Mouse (Mus musculus) left cerebral cortex, adult 11 months (tissue): ENCODE measurements at regions not wholly inside any gene's neighbourhood (a gene's known extent, or its start where the extent isn't known, plus 50 kb on each side); places are given as distances from the start of the nearest gene placed in this dataset.

Experiments
- DNase-seq: peaks from one replicate; pipeline ENCODE4 v3.0.0; 2022; ENCODE audit warnings: low spot score

DNA sequence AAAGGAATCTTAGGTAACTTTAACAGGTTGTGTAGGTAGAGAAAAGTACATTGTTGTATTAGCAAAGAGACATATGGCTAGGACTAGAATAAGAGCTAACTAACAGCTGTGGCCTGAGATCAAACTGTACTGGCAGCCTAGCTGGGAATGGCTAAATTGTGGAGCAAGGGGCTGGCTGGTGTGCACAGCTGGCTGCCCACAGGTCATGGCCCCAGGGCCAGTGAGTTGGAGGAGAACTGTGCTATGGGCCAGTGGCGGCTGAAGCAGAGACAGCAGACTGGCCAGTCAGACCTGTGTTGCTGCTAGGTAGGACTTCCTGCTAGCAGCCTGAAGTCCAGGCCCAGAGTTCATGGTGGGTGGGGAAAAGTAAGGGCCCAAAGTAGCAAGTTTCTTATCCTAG lies 394.6 kb downstream of the Hace1 start:
- no peak for DNase-seq

DNA sequence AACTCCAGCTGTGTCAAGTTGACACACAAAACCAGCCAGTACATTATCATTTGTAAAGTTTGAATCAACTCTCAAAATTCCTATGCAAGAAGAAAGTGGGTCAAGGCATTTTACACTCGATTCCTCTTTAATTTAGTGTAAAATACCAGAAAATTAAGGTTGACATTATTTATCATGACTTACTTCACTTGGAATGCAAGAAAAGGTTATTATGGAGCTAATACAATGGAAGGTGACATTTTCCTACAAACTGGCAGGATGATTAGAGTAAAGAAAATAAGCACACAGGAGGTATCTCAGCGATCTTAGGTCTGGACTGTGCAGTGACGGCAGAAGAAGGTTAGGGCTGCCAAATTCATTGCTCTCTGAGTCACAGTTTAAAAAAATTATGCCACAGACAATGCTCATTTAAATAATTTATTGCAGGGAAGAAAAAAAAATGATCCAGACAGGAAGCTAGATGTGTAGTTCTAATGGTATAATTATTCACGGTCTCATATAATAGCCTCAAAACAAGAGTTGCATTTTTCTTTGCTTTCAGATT lies 405.2 kb downstream of the Hace1 start:
- no peak for DNase-seq

DNA sequence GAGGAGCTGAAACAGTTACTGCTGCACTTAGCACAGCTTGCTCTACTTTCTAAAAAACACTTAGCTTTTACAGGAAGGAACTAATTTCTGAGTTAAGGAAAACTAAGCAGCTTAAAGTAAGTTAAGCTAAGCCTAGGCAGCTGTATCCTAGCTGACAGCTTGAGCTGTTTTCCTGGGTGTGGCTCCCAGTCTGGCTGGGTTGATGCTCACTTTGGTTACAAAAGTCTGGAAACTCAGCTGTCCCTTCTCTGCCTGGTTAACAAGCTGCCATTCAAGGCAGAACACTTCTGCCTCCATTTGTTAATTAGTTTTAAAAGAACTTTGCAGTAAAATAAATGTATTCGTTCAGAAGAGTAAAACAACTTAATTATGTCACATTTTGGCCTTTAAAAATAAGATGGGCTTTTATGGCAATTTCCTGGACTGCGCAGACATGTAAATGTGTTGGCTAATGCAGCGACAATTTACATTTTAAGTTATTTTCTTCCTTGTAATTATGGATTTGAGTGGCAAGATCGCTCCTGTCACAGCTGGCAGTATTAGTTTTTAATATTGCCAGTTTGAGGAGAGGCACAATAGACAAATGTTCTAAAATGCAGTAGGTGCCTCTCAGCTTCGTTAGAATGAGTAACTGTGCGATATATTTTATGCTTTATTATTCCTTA lies 406.2 kb downstream of the Hace1 start:
- DNase-seq, result no peak

DNA sequence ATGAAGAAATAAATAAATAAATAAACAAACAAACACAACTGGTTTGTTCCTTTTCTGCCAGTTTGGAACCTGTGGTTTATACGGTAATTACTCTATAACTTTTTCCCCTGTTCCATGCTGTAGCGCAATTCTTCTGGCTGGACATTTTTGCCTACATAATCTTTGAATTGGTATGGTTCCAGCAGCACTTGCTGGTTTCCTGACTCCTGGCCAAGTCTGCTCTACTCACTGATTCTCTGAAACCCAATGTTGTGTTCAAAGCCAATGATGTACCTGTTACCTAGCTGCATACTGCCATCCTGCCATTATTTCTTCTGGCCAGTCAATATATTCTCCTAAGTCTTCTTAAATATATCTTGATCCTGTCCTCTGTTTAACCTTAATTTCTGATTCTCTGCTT lies 408.7 kb downstream of the Hace1 start:
- no peak for DNase-seq

DNA sequence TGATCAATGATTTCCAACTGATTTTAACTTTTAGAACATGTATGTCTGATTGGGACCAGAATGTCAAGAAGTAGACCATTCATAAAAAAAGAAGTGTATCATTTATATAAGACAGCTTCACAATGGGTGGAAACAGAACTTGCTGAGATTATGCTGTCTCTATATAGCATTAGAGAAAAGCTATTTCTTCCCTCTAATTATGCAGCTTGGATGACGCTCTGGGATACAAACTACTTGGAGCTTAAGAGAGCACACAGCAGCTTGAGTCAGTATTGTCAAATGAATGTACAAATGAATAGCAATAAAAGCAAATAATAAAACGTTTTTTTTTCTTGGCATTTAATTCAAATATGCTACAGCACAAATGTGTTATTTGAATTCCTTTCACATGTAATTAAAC lies 428.7 kb downstream of the Hace1 start:
- no peak for DNase-seq

DNA sequence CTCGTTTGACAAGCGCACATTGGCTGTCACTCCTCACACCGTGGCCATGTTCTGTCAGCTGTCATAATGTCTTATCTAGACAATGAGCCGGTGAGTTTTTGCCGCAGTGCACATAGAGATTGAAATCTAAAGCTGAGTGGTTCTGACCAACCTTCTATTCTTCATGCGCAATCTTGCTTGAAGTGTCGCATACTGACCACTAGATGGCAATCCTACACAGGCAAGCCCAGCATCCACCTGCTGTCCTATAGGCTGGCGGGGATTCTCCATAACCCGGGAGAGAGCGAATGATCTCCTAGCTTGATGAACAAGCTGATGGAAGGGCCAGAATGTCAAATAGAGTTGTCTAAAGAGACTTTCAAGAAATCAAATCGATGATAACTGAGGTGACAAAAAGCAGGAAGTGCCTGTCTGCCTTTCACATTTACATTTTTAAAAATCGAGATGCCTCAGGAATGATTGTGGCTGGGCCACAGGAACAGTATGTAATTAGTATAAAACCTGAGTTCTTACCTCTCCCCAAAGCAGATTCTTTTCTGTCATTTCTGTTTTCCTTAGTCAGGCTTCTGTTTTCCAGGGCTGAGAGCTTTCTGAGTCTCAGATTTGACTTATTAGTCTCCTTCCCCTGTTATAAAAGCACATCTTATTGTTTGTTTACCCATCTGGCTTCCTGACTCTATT lies 434.4 kb downstream of the Hace1 start:
- DNase-seq, result peak; percentile 62

DNA sequence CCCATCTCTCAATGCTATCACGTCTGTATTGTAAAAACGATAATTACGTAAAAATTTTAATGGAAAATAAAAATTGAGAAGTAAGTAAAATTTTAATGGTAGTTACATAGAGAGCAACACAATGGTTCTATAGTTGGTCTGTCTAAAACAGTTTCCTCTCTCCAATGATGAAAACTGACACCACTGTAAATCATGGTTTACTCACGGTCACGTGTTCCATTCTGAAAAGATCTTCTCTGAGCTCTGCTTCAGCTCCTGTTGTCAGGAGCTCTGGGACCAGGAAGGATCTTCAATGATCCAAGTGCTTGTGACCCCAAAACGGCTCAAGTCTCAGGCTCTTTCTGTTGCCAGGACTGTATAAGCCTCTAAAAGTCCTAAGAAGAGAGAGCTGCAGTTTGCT lies 435.0 kb downstream of the Hace1 start:
- DNase-seq, result no peak

DNA sequence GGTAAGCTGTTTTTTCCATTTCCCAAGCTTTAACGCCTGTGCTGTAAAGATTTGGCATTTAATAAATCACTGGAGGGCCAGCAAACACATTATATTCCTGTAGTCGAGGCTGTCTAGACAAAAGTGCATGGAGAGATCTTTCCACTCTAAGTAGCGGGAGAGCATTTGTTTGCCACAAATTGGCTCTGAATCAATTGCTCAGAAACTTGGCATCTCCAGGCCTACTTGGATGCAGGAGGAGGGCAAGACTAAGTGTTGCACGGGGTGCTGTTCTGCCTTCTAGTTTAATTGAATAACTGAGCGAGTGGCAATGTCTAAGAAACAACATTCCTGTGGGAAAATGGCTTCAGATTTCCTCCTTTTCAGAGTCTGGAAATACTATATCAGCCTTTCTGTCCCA lies 438.7 kb downstream of the Hace1 start:
- DNase-seq, result no peak

DNA sequence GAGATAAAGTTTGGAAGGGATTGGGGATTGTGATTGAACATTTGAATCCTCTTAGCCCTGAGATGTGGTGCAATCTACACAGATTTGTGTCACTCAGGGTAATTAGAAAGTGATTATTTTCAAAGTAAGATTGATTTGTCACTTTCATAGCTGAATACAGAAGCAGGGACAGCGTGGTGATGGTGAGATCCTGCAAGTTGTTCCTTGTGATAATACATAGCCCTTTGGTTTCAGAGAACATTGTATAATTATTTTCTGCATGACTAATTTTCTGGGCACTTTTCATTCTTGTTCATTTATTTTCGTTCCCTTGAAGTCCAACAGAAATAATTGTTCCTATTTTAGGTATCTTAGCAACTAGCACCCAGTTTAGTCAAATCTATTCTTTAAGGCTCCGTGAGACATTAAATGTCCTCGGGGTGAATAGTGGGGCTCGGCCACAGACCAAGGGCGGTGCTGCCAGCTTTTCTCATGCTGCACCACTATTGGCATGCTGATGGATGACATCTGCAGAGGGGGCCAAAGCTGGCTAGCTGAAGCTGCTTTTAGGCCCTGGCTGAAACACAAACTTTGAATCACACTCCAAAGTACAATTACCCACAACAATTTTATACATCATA lies 468.0 kb downstream of the Hace1 start:
- DNase-seq, result no peak

DNA sequence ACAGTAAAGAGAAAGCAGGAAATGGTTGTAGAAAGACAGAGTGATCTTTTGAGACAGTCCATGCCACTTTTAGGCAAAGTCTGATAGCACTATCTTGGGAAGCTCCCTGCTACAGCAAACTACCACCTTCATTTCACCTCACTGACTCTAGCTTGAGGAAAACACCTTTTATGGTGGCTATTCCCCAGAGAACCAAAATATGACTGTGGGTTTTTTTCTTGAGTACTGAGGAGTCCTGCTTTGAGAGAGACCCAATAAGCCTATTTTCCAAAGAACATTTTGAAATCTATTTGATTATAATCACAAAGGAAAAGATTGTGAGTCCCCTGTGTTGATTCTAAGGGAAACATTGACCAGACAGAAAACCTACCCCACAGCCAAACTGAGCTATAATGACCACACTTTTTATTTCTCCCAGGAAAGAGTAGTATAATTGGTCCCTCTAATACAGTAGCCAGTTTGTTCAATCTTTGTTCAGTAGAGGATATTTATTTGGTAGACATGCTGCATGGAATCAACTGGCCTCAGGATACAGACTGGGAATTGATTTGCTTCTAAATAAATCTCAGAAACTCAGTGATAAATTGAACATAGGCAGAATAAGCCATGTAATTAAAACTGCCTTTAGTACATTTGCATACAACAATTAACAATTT lies 468.6 kb downstream of the Hace1 start:
- no peak for DNase-seq

DNA sequence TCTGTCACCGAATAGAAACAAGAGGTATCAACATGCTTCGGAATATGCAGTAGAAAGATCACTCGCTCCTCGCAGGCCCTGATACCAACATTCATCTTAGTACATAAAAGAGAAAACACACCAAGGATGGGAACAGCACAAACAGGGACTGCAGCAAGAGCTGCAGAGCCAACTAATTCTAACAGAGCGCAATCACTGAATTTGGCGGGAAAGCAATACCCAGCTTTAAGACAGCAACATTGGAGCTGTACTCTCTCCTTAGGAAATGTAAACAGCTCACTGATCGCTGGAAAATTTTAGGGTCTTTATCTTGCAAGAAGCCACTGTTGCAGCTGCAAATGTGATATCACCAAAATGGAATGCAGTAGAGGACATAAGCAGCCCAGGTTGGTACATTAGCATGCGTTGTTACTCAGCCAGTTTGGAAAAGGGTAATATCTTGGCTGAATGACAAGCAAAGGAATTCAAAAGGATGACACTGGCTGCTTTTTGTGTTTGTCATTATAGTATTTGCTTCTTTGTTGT lies 469.3 kb downstream of the Hace1 start:
- no peak for DNase-seq

DNA sequence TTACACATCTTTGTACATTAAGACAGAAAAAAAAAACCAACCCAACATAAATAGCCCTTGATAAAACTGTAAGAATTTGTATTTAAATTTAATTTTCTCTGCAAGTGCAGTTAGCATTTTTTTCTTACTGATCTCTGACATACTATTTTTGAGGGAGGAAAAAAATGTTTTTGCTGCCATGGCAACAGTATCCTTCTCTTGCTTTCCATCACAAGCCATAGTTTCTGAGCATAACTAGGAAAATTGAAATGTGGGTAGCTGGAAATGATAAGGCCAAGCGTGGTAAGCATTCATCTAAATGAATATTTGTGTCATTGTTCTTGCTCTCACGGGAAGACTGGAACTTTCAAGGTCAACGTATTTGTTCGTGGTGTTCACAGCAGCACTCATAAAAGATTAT lies 470.0 kb downstream of the Hace1 start:
- no peak for DNase-seq

DNA sequence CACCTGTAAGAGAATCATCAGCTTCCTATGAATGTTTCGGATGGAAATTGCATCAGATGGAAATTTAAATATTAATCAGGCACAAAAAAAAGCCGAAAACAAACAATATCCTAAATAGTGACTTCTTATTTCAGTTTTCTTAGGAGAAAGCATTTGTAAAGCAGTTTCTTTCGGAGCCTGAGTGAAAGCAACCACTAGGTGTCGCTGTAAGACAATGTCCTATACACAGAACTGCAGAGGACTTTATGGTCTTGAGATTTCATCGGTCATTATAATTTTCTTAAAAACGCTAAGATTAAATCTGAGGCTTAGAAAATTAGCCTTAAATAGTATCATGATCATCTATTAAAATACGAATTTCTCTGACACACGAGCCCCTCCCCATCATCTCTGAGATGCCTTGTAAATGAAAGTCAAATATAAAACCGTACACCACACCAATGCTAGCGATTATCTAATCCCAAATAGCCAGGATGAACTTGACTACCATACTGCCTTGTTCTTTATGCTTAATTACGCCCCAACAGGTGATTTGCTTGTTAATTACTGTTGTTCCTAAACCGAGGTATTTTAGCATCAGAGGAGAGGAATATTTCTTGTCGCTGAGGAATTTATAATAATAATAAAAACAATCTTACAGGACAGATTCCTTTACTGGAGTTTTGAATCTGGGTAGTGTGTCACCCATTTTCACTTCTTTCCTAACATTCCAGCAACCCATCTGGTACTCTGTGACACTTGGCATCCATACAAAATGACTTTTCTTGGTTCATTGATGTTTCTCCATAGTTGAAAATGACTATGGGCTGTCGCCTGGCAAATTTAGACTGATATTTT lies 480.0 kb downstream of the Hace1 start:
- peak; percentile 48 for DNase-seq

DNA sequence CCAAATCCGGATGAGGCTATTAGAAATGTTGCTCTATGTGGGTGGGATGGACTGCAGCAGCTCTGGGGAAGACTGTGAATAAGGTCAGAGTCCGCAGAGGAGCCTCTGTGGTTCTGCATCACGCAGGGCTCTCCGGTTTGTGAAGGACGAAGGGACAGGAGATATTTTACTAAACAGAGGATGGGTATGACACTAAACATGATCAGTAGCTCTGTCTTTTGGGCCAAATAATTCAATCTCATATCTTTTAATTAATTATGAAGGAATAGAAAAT lies 480.5 kb downstream of the Hace1 start:
- DNase-seq, result no peak

DNA sequence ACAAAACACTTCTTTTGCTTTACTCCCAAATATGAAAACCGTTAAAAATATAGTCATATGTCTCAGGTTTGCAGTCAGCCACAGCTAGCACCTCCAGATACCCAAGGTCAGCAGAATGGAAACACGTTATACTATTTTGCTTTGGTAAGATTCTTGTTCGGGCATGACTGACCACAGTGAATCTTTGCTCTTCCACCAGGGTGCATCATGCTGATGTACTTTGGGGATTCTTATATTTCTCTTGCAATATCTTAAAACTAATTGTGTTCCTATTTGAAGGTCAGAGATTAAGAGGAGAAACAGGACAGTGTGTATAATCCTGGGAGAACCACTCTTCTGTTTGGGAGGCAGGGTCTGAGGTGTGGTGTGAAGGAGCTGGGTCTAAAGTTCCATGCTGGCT lies 481.7 kb downstream of the Hace1 start:
- DNase-seq, result no peak

DNA sequence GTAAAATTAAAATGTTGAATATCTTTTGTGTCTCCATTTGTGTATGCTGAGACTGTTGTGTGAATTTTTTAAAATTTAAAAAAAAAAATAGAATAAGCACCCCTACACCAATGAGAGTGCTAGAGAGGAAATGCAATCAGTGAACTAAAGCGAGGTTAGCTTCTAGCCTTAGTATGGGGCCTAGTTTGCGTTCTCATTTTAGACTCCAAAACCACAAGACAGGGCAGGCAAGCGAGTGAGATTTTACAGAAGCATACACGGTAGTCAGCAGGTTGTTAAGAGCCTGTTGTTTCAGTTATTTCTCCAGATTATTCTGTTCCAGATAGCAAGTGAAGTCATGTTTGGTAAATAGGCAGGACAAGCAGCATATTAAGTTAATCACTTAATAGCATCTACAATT lies 486.2 kb downstream of the Hace1 start:
- no peak for DNase-seq

DNA sequence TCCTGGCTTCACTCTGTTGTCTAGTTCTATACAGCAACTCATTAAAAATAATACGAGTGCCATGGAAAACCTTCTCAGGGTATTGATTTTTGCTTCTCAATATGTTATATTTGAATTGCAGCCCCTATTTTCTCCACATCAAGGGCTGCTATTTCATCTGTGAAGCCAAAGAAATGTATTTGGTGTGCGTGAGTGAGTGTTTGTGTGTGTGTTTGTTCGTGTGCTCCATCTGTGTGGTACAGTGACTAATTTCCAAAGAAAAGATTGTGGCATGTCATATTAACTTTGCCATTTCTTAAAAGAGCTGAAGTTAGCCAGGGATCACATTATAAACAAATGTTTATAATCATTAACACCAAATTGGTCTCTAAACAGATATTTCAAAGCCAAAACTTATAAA lies 493.1 kb downstream of the Hace1 start:
- no peak for DNase-seq

DNA sequence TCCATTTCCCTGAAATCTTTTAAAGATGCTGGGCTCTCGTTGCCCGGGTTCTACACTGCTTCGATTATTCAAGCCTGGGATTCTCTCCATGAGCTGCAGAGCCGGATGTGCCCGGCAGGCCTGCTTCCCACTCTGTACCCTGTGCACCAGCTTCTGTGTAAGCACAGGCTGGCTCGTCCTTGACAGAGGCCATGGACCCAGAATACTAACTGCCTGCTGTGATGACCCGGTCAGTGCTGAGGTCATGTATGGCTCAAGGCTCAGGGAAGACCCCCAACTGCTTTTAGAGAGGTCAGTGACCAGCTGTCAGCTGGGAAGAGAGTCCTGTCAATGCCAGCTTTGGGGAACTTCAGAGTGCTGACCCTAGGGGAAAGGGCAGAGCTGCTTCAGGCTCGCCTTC lies 493.6 kb downstream of the Hace1 start:
- DNase-seq, result no peak

DNA sequence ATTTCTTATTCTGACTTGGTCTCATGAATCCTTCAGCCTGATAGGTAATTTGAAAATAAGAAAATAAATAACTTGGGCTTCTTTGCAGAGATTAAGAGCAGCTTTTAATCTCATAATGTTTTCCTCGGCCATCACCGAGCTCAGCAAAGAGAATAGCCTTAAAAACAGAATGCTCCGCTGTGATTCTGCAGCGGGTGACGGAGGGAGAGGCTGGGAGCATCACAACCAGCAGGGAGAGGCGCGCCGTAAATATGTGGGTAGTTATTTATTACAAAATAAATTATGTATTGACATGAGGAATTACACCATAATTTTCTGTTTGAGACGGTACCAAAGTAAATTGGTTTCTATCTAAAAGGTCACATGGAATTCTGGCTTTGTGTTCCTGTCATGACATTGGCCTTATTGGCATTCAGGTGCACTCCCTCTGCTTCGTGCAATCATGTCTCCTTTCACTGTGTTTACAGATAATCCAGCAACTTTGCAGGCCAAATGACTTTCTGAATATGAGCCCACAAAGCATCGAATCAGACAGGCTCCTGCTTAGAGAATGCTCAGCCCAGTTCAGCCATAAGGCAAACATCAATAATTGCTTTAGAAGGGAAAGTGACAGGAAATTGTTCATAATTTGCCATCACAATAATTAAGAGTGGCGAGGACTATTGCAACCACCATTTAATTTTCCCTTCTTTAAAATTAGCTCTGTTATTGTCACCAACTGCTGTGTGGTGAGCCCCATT lies 494.4 kb downstream of the Hace1 start:
- DNase-seq, result no peak

DNA sequence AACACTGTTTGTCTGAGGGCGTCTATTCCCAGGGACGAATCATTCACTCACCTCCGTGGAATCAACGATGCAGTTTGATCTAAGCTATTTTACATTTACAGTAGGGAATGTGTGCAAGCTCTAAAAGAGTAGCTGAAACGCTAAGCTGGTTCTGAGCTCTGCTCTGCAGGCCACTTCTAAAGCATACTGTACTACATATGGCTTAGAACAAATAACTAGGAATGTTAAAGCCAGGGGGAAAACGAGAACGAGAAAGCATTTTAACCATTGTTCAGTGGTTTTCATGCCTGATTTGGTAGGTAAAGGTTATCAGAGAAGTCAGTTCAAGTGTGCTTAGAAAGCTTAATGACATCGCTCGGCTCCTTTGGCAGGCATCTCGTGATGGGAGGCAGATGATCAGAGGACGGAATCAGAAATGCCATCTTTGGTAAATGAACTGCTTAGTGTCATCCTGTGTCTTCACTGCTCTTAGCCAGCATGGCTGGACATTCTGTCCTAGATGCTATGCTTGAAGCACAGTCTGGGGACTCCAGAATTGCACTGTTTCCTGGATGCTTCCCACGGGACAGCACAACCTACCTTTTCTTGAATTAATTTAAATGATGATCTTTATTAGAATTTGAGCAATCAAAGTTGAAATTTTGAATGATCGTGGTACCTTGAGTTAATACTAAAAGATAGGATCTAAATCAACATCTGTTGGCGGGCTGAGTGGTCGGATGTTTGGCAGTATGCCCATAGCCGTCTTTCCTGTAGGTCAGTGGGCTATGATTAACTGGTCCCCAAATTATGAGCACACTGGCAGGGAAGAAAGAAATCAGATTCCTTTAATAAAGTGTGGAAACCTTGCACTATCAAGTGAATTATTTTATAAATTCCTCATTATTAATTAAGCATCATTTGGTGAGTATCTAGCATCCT lies 495.2 kb downstream of the Hace1 start:
- no peak for DNase-seq
